Mouse (Mus musculus): ENCODE measurements around the gene Phc2.

DNA sequence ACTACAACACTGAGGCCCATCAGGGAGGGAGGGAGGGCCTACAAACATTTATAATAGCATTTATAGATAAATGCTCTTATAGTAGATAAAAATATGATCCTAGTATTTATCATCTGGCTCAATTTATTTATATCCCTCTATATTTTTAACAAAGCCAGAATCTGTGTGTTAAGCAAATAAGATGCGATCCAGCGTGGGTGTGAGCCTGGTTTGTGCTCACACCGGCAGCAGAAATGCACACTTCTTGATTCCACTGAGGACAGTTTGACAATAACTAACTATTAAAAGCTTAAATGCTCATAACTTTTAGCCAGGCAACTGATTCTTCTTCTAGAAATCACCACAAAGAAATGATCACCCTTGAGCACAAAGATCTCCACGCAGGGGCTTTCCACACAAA is 133.6 kb downstream of the Phc2 start:
- TF ChIP-seq CTCF (IDR thresholded peaks at IDR 0.05; ENCODE audit: insufficient read depth, low read length) (no peak), POLR2A (IDR thresholded peaks at IDR 0.05; ENCODE audit: borderline replicate concordance, extremely low read depth, low read depth, low read length) (no peak)
